Mouse (Mus musculus) heart, embryonic 11.5 days (tissue): ENCODE results near the gene R3hcc1l. TPM values are rescaled to one million over a fixed set of nuclear protein-coding genes. Genes with fewer than 3 reads are reported as not detected.
A peak's percentile ranks its signal among the peaks of the same experiment; 100 is the strongest.

Experiments
- ATAC-seq: fragments of 200-750 bp; cut with Nextera tagmentation; replicated peaks from 2 replicates; pipeline ENCODE4 v1.8.0; 2017; ENCODE audit warnings: moderate library complexity; ENCODE audit not compliant: insufficient number of reproducible peaks, low FRiP score, low TSS enrichment
- H3K27ac ChIP-seq: fragments of 300-500 bp; sonication (generic); 2 replicates; pipeline ENCODE4 v1.5.1; 2014; ENCODE audit warnings: mild to moderate bottlenecking, low read depth, low read length
- H3K27me3 ChIP-seq: fragments of 300-500 bp; sonication (generic); 2 replicates; pipeline ENCODE4 v1.6.1; 2014; ENCODE audit warnings: mild to moderate bottlenecking, low read length, mixed read lengths; ENCODE audit not compliant: control insufficient read depth, insufficient read depth
- H3K36me3 ChIP-seq: fragments of 300-500 bp; sonication (generic); 2 replicates; pipeline ENCODE4 v1.6.1; 2014; ENCODE audit warnings: mild to moderate bottlenecking, low read length, moderate library complexity, mixed read lengths; ENCODE audit not compliant: control insufficient read depth, insufficient read depth
- H3K4me1 ChIP-seq: fragments of 300-500 bp; sonication (generic); 2 replicates; pipeline ENCODE4 v1.6.1; 2014; ENCODE audit warnings: low read length; ENCODE audit not compliant: control insufficient read depth, insufficient read depth
- H3K4me2 ChIP-seq: fragments of 300-500 bp; sonication (generic); 2 replicates; pipeline ENCODE4 v1.6.1; 2014; ENCODE audit warnings: mild to moderate bottlenecking, moderate library complexity
- H3K4me3 ChIP-seq: fragments of 300-500 bp; sonication (generic); 2 replicates; pipeline ENCODE4 v1.5.1; 2014; ENCODE audit warnings: low read depth, low read length
- H3K9ac ChIP-seq: fragments of 300-500 bp; sonication (generic); 2 replicates; pipeline ENCODE4 v1.6.1; 2014; ENCODE audit warnings: mild to moderate bottlenecking, low read depth, low read length, moderate library complexity
- H3K9me3 ChIP-seq: fragments of 300-500 bp; sonication (generic); replicated peaks from 2 replicates; pipeline ENCODE4 v1.6.1; 2016; ENCODE audit warnings: low read length; ENCODE audit not compliant: control insufficient read depth
- WGBS: fragments of 180-500 bp; shearing (Covaris S2); extraction: QIAGEN DNeasy Blood & Tissue Kit; methylation state at CpG from one replicate; pipeline ENCODE4 v1.1.7; 2014; ENCODE audit not compliant: insufficient replicate concordance; 5-methylcytosine and 5-hydroxymethylcytosine counted together
- polyA plus RNA-seq: library from polyadenylated mRNA; unstranded; fragments of >200 nt; fragmentation: Nextera tagmentation; extraction: Ambion mirVana; gene quantifications from 2 replicates; pipeline ENCODE4 v1.2.1, GENCODE M21; 2014

Gene R3hcc1l
- polyA plus RNA-seq, 1 experiment from 2014 or later: 13.1 TPM

GRCm38 (mm10) chr19:42612654-42613053 lies 94.1 kb downstream of the R3hcc1l start, which contains the start of gene Loxl4:
TSS of gene Loxl4 (minus strand) at chr19:42612813.
- under 1% methylated on average over 37 of the region's 37 CpGs for WGBS
- H3K9ac ChIP-seq: peak within 1 kb of the TSS; percentile 56; the same call in 1 of the 2 replicates
- peaks cover 4% of the 10 kb centered on the region; the same call in 1 of the 2 replicates for H3K4me1 ChIP-seq
- no peaks in the 10 kb centered on the region for H3K9me3 ChIP-seq
- peaks cover 20% of the 10 kb centered on the region for H3K27me3 ChIP-seq
- H3K36me3 ChIP-seq: no peaks in the 10 kb centered on the region
- no peak for ATAC-seq
- H3K4me2 ChIP-seq: peak within 1 kb of the TSS; percentile 80
- peak within 1 kb of the TSS; percentile 47 for H3K4me3 ChIP-seq
- no peak within 1 kb of the TSS for H3K27ac ChIP-seq

- Histone ChIP-seq H3K27ac (no peak overlapping the region), H3K9ac (peak overlapping the region; percentile 56; the same call in 1 of the 2 replicates), H3K9me3 (no peaks in the 10 kb centered on the region), H3K36me3 (no peaks in the 10 kb centered on the region), H3K27me3 (peaks cover 20% of the 10 kb centered on the region), H3K4me1 (peaks cover 4% of the 10 kb centered on the region; the same call in 1 of the 2 replicates), H3K4me2 (peak overlapping the region; percentile 80), H3K4me3 (peak overlapping the region; percentile 47)
- ATAC-seq: no peak
- 15% methylated on average over 7 of the region's 7 CpGs for WGBS
These were observed 94.6 kb downstream of the R3hcc1l start for GRCm38 (mm10) chr19:42613116-42613515.

GRCm38 (mm10) chr19:42613647-42614225 lies 95.2 kb downstream of the R3hcc1l start:
- H3K4me2 ChIP-seq: no peak overlapping the region
- 51% methylated on average over 7 of the region's 7 CpGs for WGBS

GRCm38 (mm10) chr19:42628068-42628467 lies 109.5 kb downstream of the R3hcc1l start:
- H3K4me3 ChIP-seq: no peak overlapping the region
- no peak overlapping the region for H3K27ac ChIP-seq
- H3K27me3 ChIP-seq: peaks cover 2% of the 10 kb centered on the region; the same call in 1 of the 2 replicates
- H3K36me3 ChIP-seq: no peaks in the 10 kb centered on the region
- ATAC-seq: no peak
- no peak overlapping the region for H3K4me2 ChIP-seq
- 72% methylated on average over 6 of the region's 6 CpGs for WGBS
- H3K4me1 ChIP-seq: 0 out of 2 replicates have a peak, but pooled peaks cover 3% of the 10 kb centered on the region
- H3K9me3 ChIP-seq: no peaks in the 10 kb centered on the region
- H3K9ac ChIP-seq: no peak overlapping the region

More at GRCm38 (mm10) chr19:42613647-42614225, 95.2 kb downstream of the R3hcc1l start:
- no peak overlapping the region for H3K9ac ChIP-seq
- H3K4me3 ChIP-seq: no peak overlapping the region
- no peak for ATAC-seq
- peaks cover 20% of the 10 kb centered on the region for H3K27me3 ChIP-seq
- no peak overlapping the region for H3K27ac ChIP-seq
- no peaks in the 10 kb centered on the region for H3K9me3 ChIP-seq
- no peaks in the 10 kb centered on the region for H3K36me3 ChIP-seq
- peaks cover 4% of the 10 kb centered on the region; the same call in 1 of the 2 replicates for H3K4me1 ChIP-seq

- ATAC-seq: no peak
- Histone ChIP-seq H3K27me3 (peaks cover 2% of the 10 kb centered on the region; the same call in 1 of the 2 replicates), H3K4me2 (peak overlapping the region; percentile 36; the same call in 1 of the 2 replicates), H3K27ac (no peak overlapping the region), H3K4me3 (no peak overlapping the region), H3K9ac (no peak overlapping the region), H3K36me3 (no peaks in the 10 kb centered on the region), H3K4me1 (0 out of 2 replicates have a peak, but pooled peaks cover 3% of the 10 kb centered on the region), H3K9me3 (no peaks in the 10 kb centered on the region)
- 5% methylated on average over 8 of the region's 8 CpGs for WGBS
These were observed 113.0 kb downstream of the R3hcc1l start for GRCm38 (mm10) chr19:42631541-42631961.

GRCm38 (mm10) chr19:42632301-42632700 lies 113.7 kb downstream of the R3hcc1l start:
- Histone ChIP-seq H3K27ac (no peak overlapping the region), H3K4me1 (0 out of 2 replicates have a peak, but pooled peaks cover 3% of the 10 kb centered on the region), H3K4me2 (no peak overlapping the region), H3K27me3 (peaks cover 2% of the 10 kb centered on the region; the same call in 1 of the 2 replicates), H3K4me3 (no peak overlapping the region), H3K36me3 (no peaks in the 10 kb centered on the region), H3K9me3 (no peaks in the 10 kb centered on the region), H3K9ac (no peak overlapping the region)
- WGBS: 61% methylated on average over 4 of the region's 4 CpGs
- ATAC-seq: no peak

- 0 out of 2 replicates have a peak, but pooled peaks cover 3% of the 10 kb centered on the region for H3K4me1 ChIP-seq
- H3K4me3 ChIP-seq: no peak overlapping the region
- H3K9me3 ChIP-seq: no peaks in the 10 kb centered on the region
- no peak overlapping the region for H3K9ac ChIP-seq
- 72% methylated on average over 2 of the region's 2 CpGs for WGBS
- no peaks in the 10 kb centered on the region for H3K36me3 ChIP-seq
- ATAC-seq: no peak
- no peak overlapping the region for H3K27ac ChIP-seq
- H3K27me3 ChIP-seq: peaks cover 2% of the 10 kb centered on the region; the same call in 1 of the 2 replicates
- H3K4me2 ChIP-seq: no peak overlapping the region
These were observed 115.1 kb downstream of the R3hcc1l start for GRCm38 (mm10) chr19:42633650-42634049.

GRCm38 (mm10) chr19:42636631-42637030 lies 118.1 kb downstream of the R3hcc1l start:
- Histone ChIP-seq H3K27ac (no peak overlapping the region), H3K4me3 (no peak overlapping the region), H3K9me3 (no peaks in the 10 kb centered on the region), H3K27me3 (peaks cover 2% of the 10 kb centered on the region; the same call in 1 of the 2 replicates), H3K36me3 (no peaks in the 10 kb centered on the region), H3K9ac (no peak overlapping the region), H3K4me2 (no peak overlapping the region), H3K4me1 (no peaks in the 10 kb centered on the region; the same call in 1 of the 2 replicates)
- ATAC-seq: no peak
- 42% methylated on average over 11 of the region's 11 CpGs for WGBS
